Mouse (Mus musculus): ENCODE results near the gene Ndufs1.
"Not testable (repeated sequence)": the region's sequence is repeated elsewhere in the genome, so short reads cannot be mapped to it uniquely, and the experiment has no call there.

The Ndufs1 gene

GRCm38 (mm10) chr1:63176604-63177421 is at the start of gene Ndufs1, which contains the start of gene Eef1b2:
Gene Ndufs1 (minus strand): TSS chr1:63176833.
Gene Eef1b2 (plus strand): TSS chr1:63176825.
- DNase-seq, result peak; percentile 99

DNA sequence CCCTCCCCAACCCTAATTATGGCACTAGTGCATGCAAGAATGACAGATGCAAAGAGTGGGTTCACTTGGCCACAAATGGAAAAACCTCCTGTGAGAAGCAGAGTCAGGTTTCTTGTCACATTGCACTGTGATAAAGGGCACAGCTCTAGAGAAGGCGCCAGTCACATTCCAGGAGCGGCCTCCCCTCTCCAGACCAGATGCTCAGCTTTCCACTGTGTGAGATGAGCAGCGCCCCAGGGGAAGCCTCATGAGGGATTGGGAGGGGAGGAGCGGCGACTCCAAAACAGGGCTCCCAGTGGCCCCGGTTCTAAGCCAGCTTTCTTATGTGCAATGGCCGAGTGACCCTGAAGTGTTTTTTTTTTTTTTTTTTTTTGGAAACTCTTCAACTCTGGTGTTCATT is 49.3 kb upstream of the Ndufs1 start:
- no peak for DNase-seq

DNA sequence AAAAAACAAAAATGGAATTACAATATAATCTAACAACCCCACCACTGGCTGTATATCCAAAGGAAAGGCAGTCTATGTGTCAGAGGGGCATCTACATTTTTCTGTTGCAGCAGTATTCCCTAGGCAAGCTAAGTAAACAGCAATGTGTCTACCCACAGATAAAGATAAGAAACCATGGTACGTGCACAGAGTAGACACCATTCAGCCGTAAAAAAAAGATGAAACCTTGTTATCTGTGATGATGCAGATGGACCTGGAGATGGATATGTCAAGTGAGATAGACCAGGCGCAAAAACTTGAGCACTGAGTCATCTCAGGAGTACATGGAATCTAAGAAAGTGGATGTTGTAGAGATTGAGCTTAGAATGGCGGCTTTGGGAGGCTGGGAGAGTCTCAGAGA is 48.4 kb upstream of the Ndufs1 start:
- no peak for DNase-seq

DNA sequence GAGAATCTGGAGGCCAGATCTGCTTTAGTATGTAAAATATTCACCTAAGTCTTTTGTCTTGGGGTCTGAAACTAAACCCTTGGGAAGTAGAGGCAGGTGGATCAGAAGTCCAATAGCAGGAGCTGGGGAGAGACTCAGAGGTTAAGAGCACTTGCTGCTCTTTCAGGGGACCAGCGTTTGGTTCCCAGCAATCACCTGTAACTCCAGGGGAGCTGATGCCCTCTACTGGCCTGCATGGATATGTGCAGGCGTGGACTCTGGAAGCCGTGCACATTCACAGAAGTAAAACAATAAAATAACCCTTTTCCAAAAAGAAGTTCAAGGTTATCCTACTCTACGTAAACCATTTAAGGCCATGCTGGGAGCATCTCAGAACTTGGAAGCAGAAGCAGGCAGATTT is 42.6 kb upstream of the Ndufs1 start:
- DNase-seq, result no peak

- DNase-seq, result no peak
Observed at GRCm38 (mm10) chr1:63214631-63215030, 38.0 kb upstream of the Ndufs1 start.

DNA sequence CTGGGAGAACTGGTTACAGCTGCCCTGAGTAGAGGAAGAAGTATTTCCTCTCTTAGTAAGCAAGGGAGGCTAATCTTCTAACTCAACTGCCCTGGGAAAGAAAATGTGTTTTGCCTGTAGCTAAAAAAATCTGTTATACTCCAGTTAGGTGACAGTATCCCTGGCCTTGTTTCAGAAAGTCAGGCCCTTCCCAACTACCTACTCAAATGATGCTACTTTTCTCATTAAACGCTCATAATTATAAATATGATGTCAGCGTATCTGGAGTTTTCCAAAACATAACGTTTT is 37.6 kb upstream of the Ndufs1 start, which contains the start of gene Gpr1:
Gene Gpr1, minus strand, starts transcription at position 273 of the 288 bp plus-strand sequence.
- no peak for DNase-seq

DNA sequence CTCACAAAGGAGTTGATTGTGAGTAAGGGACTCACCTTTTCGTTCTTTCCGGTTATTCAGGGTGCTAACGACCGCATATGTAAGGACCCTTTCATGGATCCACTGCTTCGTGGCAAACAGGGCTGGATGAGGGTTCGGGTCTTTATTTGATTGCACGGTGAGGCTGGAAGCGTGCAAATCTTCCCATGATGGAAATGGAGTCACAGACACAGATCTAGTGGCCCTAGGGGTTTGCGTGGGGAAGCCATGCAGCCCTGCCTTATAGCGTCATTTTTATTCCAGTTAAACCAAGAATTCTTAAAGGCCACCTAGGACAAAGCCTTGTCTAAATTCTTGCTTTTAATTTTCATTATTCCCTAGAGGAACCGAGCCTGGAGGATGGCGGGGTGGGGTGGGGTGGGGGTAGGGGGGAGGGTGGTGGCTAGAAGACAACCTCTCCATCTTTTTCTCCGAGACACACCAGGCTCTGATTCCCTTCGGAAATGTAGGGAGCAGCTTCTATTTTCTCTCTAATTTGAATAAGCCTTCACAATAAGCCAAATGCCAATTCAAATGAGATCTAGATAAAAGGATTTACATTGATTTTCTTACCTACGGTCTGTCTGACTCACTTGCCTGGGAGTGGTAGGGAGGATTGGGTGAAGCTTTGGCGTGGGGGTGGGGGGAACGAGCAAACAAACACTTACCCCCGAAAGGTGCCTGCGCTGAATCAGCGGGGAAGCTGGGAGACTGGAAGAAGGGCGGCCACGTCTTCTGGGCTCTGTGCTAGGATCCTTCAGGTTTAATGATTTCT is 37.0 kb upstream of the Ndufs1 start:
- no peak for DNase-seq

DNA sequence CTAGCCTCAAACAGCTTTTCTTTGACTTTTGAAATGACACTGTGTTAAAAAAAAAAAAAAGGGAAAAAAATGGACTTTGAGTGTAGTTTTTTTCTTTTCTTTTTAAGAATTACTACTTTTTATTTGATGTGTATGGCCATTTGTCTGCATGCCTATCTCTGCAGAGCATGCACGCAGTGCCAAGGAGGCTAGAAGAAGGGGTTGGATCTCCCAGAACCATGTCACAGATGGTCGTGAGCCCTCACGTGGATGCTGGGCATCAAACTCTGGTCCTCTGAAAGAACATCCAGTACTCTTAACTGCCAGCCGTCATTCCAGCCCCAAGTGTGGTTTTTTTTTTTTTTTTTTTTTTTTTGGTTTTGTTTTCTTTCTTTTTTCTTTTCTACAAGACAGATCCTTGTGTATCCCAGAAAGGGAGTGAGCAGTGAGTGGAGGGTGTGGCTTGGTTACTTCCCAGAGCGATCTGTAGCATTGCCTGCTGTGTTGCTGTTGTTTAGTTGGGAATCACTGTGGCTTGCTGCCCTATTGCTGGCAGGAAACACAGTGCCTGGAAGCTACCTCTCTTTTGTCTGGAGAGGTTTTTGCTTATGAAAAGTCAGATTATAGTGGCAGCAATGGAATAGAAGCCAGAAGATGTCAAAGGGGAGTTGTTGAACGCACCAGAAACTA is 33.4 kb upstream of the Ndufs1 start:
- DNase-seq, result no peak

DNA sequence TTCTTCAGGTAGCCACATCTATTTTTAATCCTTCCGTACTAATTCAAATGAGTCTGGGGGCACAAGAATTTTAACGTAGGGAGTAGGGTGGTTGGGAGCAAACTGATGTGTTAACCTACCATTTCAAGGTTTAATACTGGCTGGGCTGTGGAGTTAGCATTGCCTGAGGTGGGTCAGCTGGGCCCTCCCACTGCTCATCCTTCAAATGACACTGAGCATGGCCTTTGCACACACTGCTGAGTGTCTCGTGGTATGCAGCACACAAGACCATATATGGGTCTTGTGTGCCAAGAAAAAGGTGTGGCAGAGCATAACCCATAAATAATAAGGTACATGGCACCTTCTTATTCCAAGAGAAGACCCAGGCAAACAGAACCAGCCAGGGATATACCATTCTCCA is 31.0 kb upstream of the Ndufs1 start:
- DNase-seq, result no peak

DNA sequence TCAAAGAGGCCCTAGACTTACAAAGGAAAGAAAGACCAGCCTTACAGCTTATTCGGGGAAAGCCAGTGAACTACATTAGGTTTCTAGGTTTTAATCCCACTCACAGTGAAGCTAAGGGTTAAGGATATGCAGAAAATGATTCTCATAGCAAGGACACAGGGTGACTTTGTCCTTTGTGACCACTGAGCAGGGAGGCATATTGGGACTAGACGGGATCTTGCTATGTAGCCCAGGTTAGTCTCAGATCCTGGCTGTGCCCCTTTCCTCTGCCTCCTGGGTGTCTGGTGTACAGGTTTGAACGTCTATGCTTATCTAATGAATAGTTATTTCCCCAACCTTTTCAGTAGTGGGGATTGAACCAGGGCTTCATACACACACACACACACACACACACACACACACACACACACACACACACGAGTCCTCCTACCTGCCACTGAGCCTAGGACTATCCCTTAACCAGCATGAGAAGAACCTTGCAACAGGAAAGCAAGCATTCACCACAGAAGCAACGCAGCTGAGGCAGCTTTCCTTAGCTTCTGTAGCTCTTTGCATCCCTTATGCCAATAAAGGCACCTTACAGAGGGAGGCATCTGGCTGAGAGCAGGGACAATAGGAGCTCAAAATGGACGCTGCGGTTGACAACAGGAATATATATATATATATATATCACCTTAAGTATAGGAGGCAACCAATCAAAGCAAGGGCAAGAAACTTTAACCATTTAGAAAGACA is 28.2 kb upstream of the Ndufs1 start:
- DNase-seq, result no peak

DNA sequence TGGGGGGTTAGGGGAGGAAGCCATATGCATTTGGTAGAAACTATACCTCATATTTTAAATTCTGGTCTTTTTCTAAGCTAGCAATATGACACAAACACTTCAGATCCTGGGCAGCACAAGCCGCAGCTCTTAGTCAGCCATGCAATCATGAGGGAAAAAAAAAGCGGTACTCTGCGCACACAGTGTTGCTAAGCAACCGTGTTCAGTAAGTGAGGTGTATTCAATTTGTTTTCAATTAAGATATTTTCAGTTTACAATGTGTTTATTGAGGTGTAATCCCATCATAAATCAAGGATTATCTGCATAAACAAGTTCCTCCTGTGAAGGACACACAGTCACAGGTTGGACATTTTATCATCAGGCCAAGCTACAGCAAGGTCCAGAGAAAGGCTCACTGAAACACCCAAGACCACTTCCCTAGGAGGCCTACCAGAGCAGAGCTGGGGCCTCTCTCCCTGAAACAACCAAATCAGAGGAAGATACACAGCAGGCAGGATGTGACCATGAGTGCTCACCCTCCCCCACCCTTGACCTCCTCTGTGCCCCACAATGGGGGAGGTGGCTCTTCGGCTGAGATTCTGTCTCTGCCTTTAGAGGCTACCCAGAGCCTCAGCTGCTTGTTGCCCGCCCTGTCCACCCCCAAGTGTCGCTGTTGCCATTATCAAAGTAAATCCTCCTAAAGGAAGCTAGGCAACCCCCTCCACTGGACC is 27.5 kb upstream of the Ndufs1 start:
- DNase-seq, result no peak

GRCm38 (mm10) chr1:63203471-63203870 is 26.8 kb upstream of the Ndufs1 start:
- no peak for DNase-seq

DNA sequence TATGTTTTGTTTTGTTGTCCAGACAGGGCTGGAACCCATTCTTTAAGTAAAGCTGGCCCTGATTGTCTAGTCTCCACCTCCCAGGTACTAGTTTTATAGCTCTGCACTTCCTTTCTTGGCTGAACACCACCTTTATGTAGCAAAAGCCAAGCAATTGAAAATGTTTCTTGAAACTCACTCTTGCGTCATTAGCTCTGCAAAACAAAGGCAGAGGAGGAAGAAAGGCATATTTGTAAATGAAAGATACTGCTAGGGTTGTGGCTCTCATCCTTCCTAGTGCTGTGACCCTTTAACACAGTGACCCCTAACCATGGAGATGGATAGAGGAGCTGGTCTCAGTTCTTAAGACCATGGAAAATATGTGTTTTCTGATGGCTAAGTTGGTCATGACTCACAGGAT is 25.0 kb upstream of the Ndufs1 start:
- DNase-seq, result no peak

- DNase-seq, result no peak
Observed at GRCm38 (mm10) chr1:63200322-63200721, 23.7 kb upstream of the Ndufs1 start.

- no peak for DNase-seq
Observed at GRCm38 (mm10) chr1:63199387-63199786, 22.8 kb upstream of the Ndufs1 start.

- DNase-seq, result no peak
Observed at GRCm38 (mm10) chr1:63195848-63196512, 19.3 kb upstream of the Ndufs1 start.

DNA sequence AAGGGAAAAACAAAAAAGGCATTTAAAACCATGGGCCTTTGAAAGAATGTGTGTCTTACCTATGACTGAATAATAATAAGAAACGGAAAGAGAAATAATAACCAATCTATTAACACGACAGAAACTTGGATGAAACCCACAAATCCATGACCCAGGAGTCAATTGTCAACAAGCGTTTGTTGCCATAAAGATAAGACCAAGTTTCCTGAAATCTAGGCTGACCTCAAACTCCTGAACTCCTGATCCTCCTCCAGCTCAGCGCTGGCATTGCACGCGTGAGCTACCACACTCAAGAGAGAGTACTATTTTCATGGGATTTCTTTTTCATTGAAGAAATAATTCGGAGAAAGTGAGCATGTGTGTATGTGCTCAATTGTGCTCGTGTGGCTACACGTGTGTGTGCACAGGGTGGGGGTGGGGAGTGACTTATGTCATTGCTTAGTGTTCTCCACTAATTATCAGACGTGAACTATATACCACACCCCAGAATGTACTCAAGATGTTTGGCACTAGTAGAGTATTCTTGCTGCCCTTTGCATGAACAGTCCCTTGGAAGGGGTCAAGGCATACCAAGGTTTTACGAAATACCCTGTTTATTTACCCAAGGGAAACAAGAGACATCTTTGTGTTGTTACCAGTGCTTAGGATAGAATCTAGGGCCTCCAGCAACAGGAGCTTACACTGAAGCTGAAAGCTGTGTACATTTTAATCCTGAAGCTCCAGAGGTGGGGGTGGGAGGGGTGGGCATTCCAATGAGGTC is 15.9 kb upstream of the Ndufs1 start:
- no peak for DNase-seq

DNA sequence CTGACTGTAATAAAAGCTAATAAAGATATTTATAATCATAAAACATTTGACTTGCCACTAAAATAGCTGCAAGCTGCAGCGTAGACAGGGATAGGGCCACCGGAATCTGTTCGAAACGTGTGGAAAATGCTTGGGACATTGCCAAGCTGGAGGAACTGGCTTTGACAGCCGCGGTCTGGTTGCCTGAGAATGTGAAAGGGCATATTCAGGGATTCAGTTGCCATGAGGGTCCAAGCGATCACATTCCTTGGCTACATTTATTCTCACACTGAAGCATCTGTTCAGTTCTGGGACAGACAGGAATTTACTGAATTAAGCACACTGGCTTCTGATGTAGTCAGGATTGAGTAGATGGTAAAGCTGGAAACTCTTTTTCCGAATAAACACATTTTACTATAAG is 14.2 kb upstream of the Ndufs1 start:
- DNase-seq, result no peak

DNA sequence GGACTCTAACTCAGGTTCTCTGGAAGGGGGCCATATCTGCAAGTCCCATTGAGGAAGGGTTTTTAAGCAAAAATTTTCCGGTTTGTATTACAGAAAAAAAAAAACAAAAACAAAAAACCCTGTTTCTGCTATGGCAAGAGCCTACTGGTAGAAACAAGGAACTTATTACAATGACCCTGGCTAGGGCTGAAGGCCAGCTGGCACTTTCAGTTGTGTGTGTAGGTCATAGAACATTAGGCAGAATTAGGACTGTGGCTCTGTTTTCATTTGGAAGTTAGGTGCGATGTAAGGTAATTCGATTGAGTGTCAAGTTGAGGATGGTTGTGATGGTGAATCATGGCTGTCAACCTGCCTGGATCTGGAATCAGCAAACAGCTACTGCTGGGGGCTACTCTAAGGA is 11.9 kb upstream of the Ndufs1 start:
- no peak for DNase-seq

- not testable (repeated sequence) for DNase-seq
Observed at GRCm38 (mm10) chr1:63185430-63185829, 8.8 kb upstream of the Ndufs1 start.
